Mouse (Mus musculus): Measurements from ENCODE around the gene Tspan10. TPM values are rescaled to one million over a fixed set of nuclear protein-coding genes. Genes with fewer than 3 reads are reported as not detected.

Gene Tspan10
- polyA plus RNA-seq, 1 experiment from 2014 or later: not detected

GRCm38 (mm10) chr11:120426727-120427126, 15.7 kb upstream of the Tspan10 start:
- WGBS: 85% methylated on average over 3 of the region's 3 CpGs
- H3K27me3 ChIP-seq (replicated peaks): no peaks in the 10 kb centered on the region
- no peaks in the 10 kb centered on the region for H3K9me3 ChIP-seq
- H3K4me2 ChIP-seq: no peak overlapping the region
- peaks cover 8% of the 10 kb centered on the region; the same call in 1 of the 2 replicates for H3K4me1 ChIP-seq
- no peak overlapping the region for H3K9ac ChIP-seq
- no peak overlapping the region for H3K27ac ChIP-seq
- H3K36me3 ChIP-seq: peaks cover 45% of the 10 kb centered on the region
- no peak overlapping the region for H3K4me3 ChIP-seq (replicated peaks)
- no peak for ATAC-seq (ENCODE audit: insufficient read depth, low FRiP score, low read depth)

- Histone ChIP-seq H3K36me3 (peaks cover 14% of the 10 kb centered on the region; the same call in 1 of the 2 replicates), H3K4me2 (peak within 1 kb of the TSS; percentile 78), H3K4me3 (replicated peaks) (peak within 1 kb of the TSS; percentile 99), H3K27me3 (replicated peaks) (no peaks in the 10 kb centered on the region), H3K27ac (peak within 1 kb of the TSS; percentile 80), H3K9me3 (no peaks in the 10 kb centered on the region), H3K9ac (peak within 1 kb of the TSS; percentile 97), H3K4me1 (peaks cover 11% of the 10 kb centered on the region)
- WGBS: under 1% methylated on average over 70 of the region's 77 CpGs
- ATAC-seq (ENCODE audit: insufficient read depth, low FRiP score, low read depth): peak; percentile 89
Measured at GRCm38 (mm10) chr11:120437152-120437856, 5.1 kb upstream of the Tspan10 start, which contains the start of gene Nploc4. Gene Nploc4, minus strand, starts transcription at chr11:120437708.

GRCm38 (mm10) chr11:120437857-120438385, 4.5 kb upstream of the Tspan10 start:
- H3K27ac ChIP-seq: peak overlapping the region; percentile 80
- no peaks in the 10 kb centered on the region for H3K27me3 ChIP-seq (replicated peaks)
- 22% methylated on average over 12 of the region's 12 CpGs for WGBS

GRCm38 (mm10) chr11:120442765-120443280, 379 bp downstream of the Tspan10 start:
- H3K4me1 ChIP-seq: no peaks in the 10 kb centered on the region
- no peak overlapping the region for H3K4me2 ChIP-seq
- H3K36me3 ChIP-seq: no peaks in the 10 kb centered on the region
- no peaks in the 10 kb centered on the region for H3K9me3 ChIP-seq
- no peak overlapping the region for H3K4me3 ChIP-seq (replicated peaks)
- H3K27ac ChIP-seq: no peak overlapping the region
- WGBS: 81% methylated on average over 3 of the region's 3 CpGs
- no peak for ATAC-seq (ENCODE audit: insufficient read depth, low FRiP score, low read depth)
- H3K9ac ChIP-seq: no peak overlapping the region
- no peaks in the 10 kb centered on the region for H3K27me3 ChIP-seq (replicated peaks)

More at GRCm38 (mm10) chr11:120437857-120438385, 4.5 kb upstream of the Tspan10 start:
- peaks cover 11% of the 10 kb centered on the region for H3K4me1 ChIP-seq
- H3K4me3 ChIP-seq (replicated peaks): peak overlapping the region; percentile 99
- no peaks in the 10 kb centered on the region for H3K9me3 ChIP-seq
- H3K4me2 ChIP-seq: peak overlapping the region; percentile 78
- no peak for ATAC-seq (ENCODE audit: insufficient read depth, low FRiP score, low read depth)
- peaks cover 10% of the 10 kb centered on the region; the same call in 1 of the 2 replicates for H3K36me3 ChIP-seq
- H3K9ac ChIP-seq: peak overlapping the region; percentile 97; the same call in 1 of the 2 replicates

GRCm38 (mm10) chr11:120444106-120444505, 1.7 kb downstream of the Tspan10 start:
- Histone ChIP-seq H3K27ac (no peak overlapping the region), H3K4me2 (no peak overlapping the region), H3K4me3 (replicated peaks) (no peak overlapping the region), H3K27me3 (replicated peaks) (no peaks in the 10 kb centered on the region), H3K36me3 (no peaks in the 10 kb centered on the region), H3K9ac (no peak overlapping the region), H3K4me1 (no peaks in the 10 kb centered on the region), H3K9me3 (no peaks in the 10 kb centered on the region)
- ATAC-seq (ENCODE audit: insufficient read depth, low FRiP score, low read depth): no peak
- 63% methylated on average over 6 of the region's 6 CpGs for whole genome bisulfite sequencing

- H3K9ac ChIP-seq: no peak overlapping the region
- H3K4me1 ChIP-seq: no peaks in the 10 kb centered on the region
- no peaks in the 10 kb centered on the region for H3K36me3 ChIP-seq
- H3K4me2 ChIP-seq: no peak overlapping the region
- no peaks in the 10 kb centered on the region for H3K27me3 ChIP-seq (replicated peaks)
- H3K4me3 ChIP-seq (replicated peaks): no peak overlapping the region
- WGBS: 54% methylated on average over 3 of the region's 3 CpGs
- no peak for ATAC-seq (ENCODE audit: insufficient read depth, low FRiP score, low read depth)
- no peaks in the 10 kb centered on the region for H3K9me3 ChIP-seq
- no peak overlapping the region for H3K27ac ChIP-seq
Measured at GRCm38 (mm10) chr11:120445475-120445874, 3.0 kb downstream of the Tspan10 start.

GRCm38 (mm10) chr11:120447179-120447578, 4.7 kb downstream of the Tspan10 start:
- Histone ChIP-seq H3K4me3 (replicated peaks) (no peak overlapping the region), H3K9me3 (no peaks in the 10 kb centered on the region), H3K27me3 (replicated peaks) (no peaks in the 10 kb centered on the region), H3K36me3 (no peaks in the 10 kb centered on the region), H3K9ac (no peak overlapping the region), H3K27ac (no peak overlapping the region), H3K4me2 (no peak overlapping the region), H3K4me1 (no peaks in the 10 kb centered on the region)
- ATAC-seq (ENCODE audit: insufficient read depth, low FRiP score, low read depth): no peak
- WGBS: 75% methylated on average over 7 of the region's 7 CpGs

- Histone ChIP-seq H3K27ac (no peak overlapping the region), H3K9me3 (no peaks in the 10 kb centered on the region), H3K4me1 (peaks cover 4% of the 10 kb centered on the region; the same call in 1 of the 2 replicates), H3K9ac (no peak overlapping the region), H3K36me3 (0 out of 2 replicates have a peak, but pooled peaks cover 3% of the 10 kb centered on the region), H3K4me3 (replicated peaks) (no peak overlapping the region), H3K27me3 (replicated peaks) (no peaks in the 10 kb centered on the region), H3K4me2 (no peak overlapping the region)
- ATAC-seq (ENCODE audit: insufficient read depth, low FRiP score, low read depth): no peak
- WGBS: 66% methylated on average over 3 of the region's 3 CpGs
Measured at GRCm38 (mm10) chr11:120452246-120452645, 9.8 kb downstream of the Tspan10 start.

- peaks cover 4% of the 10 kb centered on the region; the same call in 1 of the 2 replicates for H3K4me1 ChIP-seq
- no peaks in the 10 kb centered on the region for H3K9me3 ChIP-seq
- H3K4me3 ChIP-seq (replicated peaks): no peak within 1 kb of the TSS
- H3K27ac ChIP-seq: no peak within 1 kb of the TSS
- no peak within 1 kb of the TSS for H3K9ac ChIP-seq
- H3K36me3 ChIP-seq: 0 out of 2 replicates have a peak, but pooled peaks cover 3% of the 10 kb centered on the region
- 85% methylated on average over 4 of the region's 4 CpGs for WGBS
- H3K27me3 ChIP-seq (replicated peaks): no peaks in the 10 kb centered on the region
- ATAC-seq (ENCODE audit: insufficient read depth, low FRiP score, low read depth): no peak
- H3K4me2 ChIP-seq: no peak within 1 kb of the TSS
Measured at GRCm38 (mm10) chr11:120453306-120453705, 10.9 kb downstream of the Tspan10 start, which contains the start of gene Pde6g. Gene Pde6g, minus strand, starts transcription at chr11:120453500.

- Histone ChIP-seq H3K9ac (no peak overlapping the region), H3K36me3 (peaks cover 5% of the 10 kb centered on the region; the same call in 1 of the 2 replicates), H3K27me3 (replicated peaks) (no peaks in the 10 kb centered on the region), H3K4me3 (replicated peaks) (no peak overlapping the region), H3K27ac (no peak overlapping the region), H3K9me3 (no peaks in the 10 kb centered on the region), H3K4me1 (peaks cover 15% of the 10 kb centered on the region), H3K4me2 (no peak overlapping the region)
- WGBS: 94% methylated on average over 4 of the region's 4 CpGs
- ATAC-seq (ENCODE audit: insufficient read depth, low FRiP score, low read depth): no peak
Measured at GRCm38 (mm10) chr11:120454965-120455364, 12.5 kb downstream of the Tspan10 start.

- no peak overlapping the region for H3K4me3 ChIP-seq (replicated peaks)
- H3K27ac ChIP-seq: no peak overlapping the region
- H3K4me1 ChIP-seq: peaks cover 15% of the 10 kb centered on the region
- H3K36me3 ChIP-seq: peaks cover 8% of the 10 kb centered on the region; the same call in 1 of the 2 replicates
- no peaks in the 10 kb centered on the region for H3K9me3 ChIP-seq
- H3K4me2 ChIP-seq: no peak overlapping the region
- ATAC-seq (ENCODE audit: insufficient read depth, low FRiP score, low read depth): no peak
- H3K9ac ChIP-seq: no peak overlapping the region
- no peaks in the 10 kb centered on the region for H3K27me3 ChIP-seq (replicated peaks)
- 89% methylated on average over 7 of the region's 7 CpGs for WGBS
Measured at GRCm38 (mm10) chr11:120455413-120455812, 13.0 kb downstream of the Tspan10 start.

GRCm38 (mm10) chr11:120457370-120457769, 14.9 kb downstream of the Tspan10 start:
- no peaks in the 10 kb centered on the region for H3K27me3 ChIP-seq (replicated peaks)
- peak overlapping the region; percentile 83 for H3K27ac ChIP-seq
- H3K4me1 ChIP-seq: peaks cover 15% of the 10 kb centered on the region
- 19% methylated on average over 14 of the region's 14 CpGs for WGBS
- ATAC-seq (ENCODE audit: insufficient read depth, low FRiP score, low read depth): no peak
- H3K4me2 ChIP-seq: peak overlapping the region; percentile 89
- peak overlapping the region; percentile 80 for H3K4me3 ChIP-seq (replicated peaks)
- peaks cover 26% of the 10 kb centered on the region for H3K36me3 ChIP-seq
- peak overlapping the region; percentile 96 for H3K9ac ChIP-seq
- H3K9me3 ChIP-seq: no peaks in the 10 kb centered on the region
